Mouse (Mus musculus) CD8-positive naive resting alpha-beta T cell, adult 2 months (primary cell): ENCODE results near the gene Gzma.

Experiments
- DNase-seq, 2 experiments: peaks; one replicate each; pipeline ENCODE4 v3.0.0; 2022; ENCODE audit warnings: low read depth in 2 of 2, low spot score in 2 of 2

Gzma gene

DNA sequence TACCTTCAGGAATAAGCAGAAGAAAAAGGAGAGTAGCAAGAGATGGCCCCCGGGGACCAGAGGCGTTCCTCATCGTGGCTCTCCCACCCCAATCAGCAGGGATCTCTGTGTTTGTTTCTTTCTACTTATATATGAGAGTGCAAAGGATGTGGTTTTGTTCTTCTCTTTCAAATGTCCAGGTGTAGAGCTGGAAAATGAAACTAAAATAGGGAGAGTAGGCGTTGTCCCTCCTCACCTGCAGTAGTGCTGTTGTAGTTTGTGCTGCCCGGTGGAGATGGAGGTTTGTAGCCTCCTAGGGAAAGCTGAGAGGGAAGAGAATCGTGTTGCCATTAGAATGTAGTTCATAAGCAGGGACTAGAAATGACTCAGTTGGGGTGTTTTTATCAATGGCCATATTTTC, at the start of gene Gzma:
TSS of gene Gzma (minus strand) at position 103 of the 400 bp plus-strand sequence.
- DNase-seq, result peak in 1 of 2 experiments; percentile 21

DNA sequence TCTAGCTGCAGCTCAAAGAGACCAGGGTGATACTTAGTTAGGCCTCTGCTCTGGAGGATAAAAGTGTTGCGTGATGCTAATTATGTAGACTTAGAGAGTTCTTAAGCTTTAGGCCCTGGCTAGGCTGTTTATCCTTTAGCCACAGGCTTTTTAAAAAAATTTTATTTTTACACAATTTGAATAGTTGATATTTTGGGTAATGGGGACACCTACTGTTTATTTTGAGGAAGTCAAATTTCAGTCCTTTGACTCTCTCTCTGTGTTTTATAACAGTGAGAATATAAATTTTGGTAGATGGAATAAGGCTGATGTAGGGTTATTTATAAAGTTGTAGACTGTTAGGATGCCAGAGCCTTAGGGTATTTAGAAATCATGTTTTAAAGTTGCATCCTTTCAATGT, 38.8 kb upstream of the Gzma start:
- DNase-seq, result no peak

DNA sequence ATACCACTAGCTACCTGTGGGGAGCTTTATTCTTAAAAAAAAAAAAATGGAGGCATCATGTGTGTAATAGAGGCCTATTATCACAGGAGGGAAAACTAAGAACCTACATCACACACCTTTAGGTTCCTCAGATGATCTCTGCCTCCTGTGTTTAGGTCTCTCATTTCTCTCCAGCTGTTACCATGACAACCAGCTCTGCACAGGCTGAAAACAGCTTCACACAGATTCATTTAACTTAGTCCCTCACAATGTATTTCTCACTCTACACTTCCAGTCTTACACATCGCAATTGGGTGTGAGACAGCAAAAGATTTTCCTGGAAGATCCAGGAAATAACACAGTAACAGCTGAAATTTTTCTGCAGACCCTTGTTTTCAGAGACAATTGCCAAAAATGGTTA, 29.2 kb upstream of the Gzma start:
- DNase-seq, result no peak

DNA sequence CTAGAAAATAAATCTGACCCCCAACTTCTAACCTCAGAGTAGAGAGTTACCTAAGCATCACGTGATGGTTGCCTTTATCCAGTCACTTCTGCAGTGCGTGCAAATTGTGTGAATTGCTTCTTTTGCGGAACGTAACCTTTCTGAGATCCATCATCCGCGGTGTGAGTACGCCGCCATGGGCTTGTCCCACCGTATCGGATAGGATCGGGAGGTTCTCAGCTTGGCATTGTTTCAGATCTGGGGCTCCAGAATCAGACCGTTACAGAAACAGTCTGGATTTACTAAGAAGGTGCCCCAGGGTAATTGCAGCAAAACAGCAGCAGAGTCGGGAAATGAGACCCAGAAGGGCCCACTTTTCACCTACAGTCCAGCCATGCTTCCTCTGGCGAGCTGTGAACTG, 20.5 kb upstream of the Gzma start:
- no peak for DNase-seq

DNA sequence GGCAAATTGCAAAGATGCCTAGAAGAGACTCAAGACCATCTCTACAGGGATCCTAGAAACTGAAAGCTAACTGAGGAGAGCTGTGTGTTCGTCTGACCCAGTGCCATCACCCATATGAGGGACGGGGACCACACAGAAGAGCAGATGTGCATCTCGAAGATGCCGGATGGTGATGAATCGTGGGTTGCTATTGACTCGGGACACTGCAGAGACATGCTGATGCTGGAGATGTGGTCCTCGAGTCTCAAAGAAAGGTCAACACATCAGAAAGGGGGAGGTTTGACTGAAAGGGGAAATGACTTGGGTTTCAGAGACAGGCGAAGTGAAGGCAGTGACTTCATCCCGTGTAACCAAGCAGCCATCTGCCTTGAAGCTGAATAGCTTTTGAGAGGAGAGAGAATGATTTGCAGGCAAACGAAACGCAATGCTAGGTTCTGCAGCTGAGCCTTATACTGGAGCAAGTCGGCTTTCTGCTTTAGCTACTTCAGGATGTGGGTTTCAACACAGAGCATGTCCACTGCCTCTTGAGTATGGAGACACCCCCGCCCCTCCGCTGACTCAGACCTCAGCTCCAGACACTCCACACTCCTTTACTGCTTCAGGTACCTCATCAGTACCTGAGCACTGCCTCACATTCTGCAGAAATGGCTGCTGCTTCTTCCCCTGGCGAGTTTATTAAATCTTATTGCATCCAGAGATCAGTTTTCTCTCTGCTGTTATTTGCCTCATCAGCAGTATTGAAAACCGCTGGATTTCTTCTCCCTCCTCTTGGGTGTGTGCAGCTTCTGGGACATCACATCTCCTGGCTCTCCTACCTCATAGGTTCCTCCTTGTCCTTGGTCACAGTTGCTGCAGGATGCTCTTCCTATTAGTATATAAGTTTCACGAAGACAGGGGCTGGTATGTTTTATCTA, 19.8 kb upstream of the Gzma start:
- no peak for DNase-seq

DNA sequence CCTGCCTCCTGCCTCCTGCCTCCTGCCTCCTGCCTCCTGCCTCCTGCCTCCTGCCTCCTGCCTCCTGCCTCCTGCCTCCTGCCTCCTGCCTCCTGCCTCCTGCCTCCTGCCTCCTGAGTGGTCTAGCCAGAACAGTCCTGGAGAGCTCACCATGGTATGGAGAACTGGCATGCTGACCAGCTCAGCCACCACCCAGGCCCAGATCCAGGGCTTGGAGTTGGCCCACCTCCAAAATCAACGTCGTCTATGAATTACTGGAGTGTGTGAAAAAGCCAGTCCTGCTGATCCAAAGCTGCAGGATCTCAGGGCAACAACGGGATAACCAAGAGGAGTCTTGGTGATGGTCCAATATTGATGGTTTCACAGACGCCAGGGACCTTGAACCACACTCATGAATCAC, 18.2 kb upstream of the Gzma start:
- no peak for DNase-seq

DNA sequence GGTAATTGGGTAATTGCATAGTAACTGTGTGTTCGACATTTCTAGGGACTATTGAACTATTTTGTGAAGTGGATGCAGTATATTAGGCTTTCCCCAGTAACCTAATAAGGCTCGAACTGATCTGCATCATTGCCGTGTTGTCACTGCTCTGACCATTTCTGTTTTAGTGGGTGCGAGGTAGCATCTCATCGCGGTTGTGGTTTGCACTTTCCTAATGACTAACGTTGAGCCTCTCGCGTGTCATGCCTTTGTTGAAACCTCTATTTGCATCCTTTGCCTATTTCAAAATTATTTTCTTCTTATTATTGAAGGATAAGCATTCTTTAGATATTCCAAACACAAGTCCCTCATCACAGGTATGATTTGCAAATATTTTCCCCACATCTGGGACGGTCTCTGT, 4.0 kb upstream of the Gzma start:
- no peak for DNase-seq

DNA sequence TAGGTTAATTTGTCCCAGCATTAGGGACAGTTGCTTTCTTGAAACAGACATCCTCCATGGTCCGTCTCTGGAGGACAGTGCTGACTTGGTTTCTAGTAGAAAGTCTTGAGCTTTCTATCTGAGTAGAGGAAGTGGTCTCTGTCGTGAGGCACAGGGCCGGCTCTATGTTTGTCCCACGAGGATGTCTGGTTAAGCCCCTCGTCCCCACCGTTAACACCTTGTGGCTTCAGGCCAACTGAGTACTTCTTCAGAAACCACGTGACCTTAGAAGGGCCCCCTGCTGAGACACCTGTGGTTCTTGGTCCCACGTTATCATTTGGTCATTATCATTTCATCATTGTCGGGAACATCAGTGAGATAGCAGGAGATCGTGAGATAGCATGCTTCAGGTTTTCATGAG, 1.0 kb upstream of the Gzma start:
- DNase-seq, result no peak

DNA sequence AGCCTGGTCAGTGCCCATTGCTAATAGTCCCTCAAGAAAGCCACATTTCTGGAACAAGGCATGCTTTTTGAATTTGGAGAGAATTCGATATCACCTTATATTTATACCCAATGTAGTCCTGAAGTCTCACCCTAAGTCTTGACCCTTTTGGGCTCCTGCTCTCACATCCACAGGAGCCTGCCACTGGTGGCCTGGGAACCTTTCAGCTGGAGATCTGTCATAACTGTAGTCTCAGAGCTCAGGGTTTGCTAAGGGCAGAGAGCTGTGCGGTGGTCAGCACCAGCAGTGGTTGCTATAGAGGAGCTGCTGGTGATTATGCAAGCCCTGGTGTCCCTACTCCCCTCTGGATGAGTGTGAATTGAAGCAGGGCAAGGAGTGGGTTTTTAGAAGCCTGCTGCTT, 2.4 kb downstream of the Gzma start:
- no peak for DNase-seq

DNA sequence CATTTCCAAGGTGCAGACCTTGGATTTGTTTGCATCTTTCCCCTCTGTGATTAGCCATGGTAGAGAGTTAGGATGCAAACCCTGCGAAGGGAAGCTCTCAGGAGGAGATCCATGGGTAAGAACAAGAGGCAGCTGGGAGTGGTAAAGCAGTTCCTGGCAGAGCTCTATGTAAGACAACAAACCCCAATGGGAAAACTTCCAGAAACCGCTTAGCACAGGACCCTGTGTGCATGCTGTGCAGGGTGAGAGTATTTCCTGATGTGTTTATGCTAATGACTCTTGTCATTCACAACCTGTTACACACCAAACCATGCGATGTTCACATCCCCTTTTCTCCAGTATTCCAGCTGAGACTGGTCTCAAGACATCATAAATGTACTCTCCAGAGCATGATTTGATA, 3.8 kb downstream of the Gzma start:
- DNase-seq, result no peak

DNA sequence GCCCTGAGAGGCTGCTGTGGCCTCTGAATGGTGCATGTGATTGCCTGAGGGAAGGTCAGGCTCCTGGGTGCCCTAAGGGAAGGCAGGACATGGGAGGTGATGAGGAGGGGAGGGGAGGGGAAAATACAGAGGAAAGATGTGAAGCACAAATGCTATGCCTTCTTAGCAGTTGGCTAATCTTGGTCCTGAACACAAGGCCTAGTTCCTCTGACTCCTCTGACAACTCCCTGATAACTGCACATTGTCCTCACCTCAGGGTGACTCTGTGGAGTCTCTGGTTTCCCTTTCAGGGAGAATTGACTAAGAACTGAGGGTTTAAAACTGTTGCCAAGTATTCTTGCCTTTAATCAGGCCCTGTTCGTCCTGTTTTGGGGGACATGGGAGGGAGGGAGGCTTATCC, 6.2 kb downstream of the Gzma start:
- no peak for DNase-seq

DNA sequence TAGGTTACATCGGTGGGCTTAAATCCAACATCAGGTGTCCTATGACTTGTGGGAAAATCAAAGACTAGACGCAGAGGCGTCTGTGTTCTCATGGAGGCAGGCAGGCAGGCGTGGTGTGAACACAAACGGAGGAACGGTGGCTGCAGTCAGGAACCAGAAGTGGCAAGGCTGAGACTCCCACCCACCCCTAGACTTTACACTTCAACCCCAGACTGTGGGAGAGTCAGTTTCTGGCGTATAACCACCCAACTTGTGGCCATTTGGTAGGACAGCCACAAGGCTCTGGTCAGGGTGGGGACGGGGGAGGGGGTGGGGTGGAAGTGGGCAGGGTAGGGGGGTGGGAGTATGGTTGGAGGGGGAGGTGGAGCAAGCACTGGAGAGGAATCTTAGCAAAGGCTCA, 10.3 kb downstream of the Gzma start:
- DNase-seq, result no peak

DNA sequence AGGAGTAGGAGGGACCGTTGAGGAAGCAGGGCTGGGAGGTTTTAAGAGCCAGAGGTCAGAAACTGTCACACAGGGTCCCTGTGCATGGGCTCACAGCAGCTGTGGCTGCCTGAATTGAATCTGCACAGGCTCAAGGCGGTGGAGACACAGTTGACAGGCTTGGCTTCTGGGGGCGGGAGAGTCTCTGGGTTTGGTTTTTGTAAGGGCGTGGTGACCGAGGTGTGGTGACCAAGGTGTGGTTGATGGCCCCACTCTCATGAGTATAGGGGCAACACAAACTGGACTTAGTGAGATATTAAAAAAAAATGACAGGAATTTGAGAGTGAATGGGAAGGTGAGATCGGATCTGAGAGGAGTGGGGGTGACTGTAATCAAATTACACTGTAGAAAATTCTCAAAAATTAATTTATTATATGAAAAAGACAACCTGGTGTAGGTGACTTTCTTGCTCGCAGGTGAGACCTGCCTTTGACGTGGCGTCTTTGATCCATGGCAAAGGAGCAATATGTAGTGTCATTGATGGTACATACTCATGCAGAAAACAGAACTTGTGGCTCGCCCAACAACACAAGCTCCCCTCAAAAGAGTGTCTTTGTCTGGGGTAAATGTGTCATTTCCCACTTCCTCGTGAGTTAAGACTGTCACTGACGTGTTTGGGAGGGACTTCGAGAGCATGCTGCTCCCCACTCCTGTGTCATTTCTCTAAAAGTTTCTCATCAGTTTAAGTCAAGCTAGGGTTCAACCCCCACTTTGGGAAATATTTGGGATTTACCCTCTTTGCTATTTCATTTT, 13.4 kb downstream of the Gzma start:
- DNase-seq, result peak in 1 of 2 experiments; percentile 23

DNA sequence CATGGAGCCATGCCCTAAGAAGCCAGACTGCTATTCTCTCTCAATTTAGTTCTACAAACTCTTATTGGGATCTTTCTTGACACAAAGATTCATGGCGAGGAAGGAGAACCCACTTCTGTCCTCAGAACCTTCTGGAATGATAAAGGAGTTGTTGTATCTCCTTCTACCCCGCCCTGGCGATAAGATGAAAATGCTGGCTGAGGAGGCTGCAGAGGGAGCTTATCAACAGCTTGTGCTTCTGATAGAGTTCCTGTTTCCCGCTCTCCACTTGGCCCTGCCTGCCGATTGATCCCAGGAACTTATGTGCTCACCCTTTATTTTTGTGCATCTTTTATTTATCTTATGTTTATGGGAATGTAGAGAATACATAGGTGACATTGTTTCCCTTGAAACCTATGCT, 16.0 kb downstream of the Gzma start:
- no peak for DNase-seq

DNA sequence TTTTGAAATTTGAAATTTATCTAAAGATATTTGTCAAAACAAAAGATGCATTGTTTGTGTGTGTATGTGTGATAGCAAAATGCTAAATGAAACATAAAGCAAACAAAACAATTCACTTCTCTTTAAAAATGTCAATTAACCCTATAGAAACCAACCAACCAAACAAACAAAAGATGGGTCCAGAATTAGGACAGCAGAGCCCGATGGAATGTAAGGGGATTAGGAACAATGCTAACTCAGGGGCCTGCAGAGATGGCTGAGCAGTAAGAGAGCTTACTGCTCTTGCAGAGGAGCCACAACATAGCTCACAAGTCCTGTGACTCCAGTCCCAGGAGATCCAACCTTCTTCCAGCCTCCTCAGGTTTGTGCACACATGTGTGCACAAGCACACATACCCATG, 18.7 kb downstream of the Gzma start:
- DNase-seq, result no peak

DNA sequence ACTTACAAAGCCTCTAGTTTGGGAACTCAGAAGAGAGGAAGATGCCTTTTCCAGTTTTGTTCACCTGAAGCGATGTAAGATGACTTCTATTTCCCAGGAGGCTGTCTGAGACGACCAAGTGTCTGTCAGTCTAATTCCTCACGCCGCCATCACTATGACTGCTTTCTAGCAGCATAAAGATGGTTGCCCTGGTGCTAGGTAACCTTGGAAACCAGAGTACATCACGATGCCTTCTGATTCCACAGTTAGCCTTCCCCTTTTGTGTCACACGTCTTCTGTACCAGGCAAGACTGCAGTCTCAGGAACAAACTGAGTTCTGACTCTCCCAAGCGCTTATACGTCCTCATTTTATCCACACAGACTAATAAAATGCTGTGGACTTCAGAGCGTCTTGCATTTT, 21.8 kb downstream of the Gzma start:
- no peak for DNase-seq

DNA sequence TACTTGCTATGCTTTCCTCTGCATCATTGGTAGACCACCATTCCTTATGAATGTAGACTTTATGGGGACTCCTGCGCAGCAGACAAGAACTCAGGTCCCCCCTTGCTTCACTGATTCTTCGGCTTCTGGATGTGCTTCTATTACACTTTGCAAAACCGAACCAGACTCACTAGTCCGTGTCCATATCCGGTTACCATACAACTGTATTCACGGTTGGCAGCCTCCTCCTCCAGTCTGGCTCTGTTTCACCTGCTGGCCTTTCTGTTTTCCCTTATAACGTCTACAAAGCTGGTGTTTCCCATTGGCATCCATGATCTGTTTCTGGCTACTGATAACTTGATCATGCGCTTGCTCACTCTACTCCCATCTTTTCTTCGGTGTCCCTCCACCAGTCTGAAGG, 36.2 kb downstream of the Gzma start:
- DNase-seq, result no peak

DNA sequence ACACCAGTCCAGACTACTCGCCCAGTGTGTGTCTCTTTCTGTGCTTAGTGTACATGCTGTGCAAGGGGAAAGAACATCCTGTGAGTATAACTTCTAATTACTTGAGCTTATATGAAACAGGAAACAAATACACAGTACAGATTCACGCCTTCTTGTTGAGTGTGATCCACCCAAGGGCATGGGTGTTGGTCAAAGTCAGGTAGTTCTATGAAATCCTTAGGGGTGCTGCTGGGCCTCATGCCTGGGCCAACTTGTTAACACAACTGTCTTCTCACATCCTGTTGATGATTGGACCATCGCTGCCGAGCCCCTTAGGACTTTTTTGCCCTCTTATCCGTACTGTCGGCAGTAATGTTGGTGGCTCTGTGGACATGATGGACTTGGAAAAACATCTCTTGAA, 39.0 kb downstream of the Gzma start:
- DNase-seq, result no peak

DNA sequence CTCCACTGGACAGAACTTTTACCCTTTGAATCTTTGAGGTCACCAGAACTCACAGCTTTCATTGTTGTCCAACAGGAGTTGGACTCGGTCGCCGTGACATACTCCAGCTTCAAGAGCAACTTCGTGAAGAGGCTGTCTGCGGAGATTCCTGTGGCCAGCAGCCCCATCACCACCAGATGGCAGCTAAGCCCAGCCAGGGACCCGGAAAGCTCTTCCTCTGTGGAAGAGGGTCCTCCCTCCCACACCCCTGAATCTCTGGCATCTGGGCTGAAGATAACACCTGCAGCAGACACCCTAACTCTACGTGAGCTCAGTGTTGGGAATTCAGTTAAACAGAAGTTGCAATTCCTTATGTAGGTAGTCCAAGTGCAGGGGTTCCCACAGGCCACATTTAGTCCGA, 45.0 kb downstream of the Gzma start:
- DNase-seq, result no peak

DNA sequence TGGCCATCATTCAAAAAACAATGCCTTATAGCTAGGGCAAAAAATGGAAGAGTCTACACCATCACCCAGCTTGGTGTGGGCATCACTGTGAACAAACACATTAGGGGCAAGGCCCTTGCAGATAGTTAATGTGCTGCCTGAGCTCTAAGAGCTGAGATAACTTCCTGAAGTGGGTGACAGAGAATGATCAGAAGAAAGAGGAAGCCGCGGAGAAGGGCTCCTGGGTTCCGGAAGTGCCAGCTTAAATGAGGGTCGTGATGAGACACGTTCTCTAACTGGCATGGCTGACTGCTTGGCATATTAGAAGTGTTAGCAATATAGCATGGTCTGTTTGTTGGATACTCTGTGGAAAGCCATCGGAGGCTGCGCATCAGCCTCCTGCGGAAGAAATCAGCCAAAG, 46.6 kb downstream of the Gzma start:
- no peak for DNase-seq

DNA sequence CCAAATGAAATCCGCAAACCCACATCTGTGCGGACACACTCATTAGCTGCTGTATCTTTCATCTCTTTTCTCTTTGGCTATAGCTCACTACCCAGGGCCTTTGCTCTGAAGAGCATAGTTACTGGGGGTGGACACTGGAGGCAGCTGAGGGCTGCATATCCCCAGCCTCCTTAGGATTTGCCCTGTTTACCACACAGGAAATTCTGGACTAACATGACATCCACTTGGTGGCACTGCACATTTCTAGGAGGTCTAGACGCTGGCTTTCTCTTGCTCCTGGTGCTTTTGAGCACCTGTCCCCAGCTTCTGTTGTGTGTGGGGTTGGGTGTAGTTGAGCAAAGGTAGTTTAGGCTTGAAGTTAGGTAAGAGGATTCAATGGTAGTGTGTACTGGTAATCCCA, 53.1 kb downstream of the Gzma start:
- no peak for DNase-seq

DNA sequence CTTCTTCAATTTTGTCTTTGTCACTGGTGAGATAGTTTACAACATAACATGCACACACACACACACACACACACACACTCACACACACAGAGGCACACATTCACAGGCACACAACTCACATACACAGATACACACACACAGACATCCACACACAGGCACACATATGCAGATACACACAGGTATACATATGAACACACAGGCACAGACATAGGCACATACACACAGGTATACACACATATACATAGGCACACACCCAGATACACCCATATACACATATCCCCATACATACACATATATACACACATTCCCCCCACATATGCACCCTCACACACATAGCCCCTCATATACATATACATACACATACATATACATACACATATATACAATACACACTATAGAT, 53.8 kb downstream of the Gzma start:
- no peak for DNase-seq
